Mouse (Mus musculus) midbrain, embryonic 14.5 days (tissue): Measurements from ENCODE around the gene Guca1a. TPM values are rescaled to one million over a fixed set of nuclear protein-coding genes. Genes with fewer than 3 reads are reported as not detected.

Source experiments
- ATAC-seq: fragments of 200-750 bp; cut with Nextera tagmentation; 2 replicates; pipeline ENCODE4 v1.8.0; 2017; ENCODE audit warnings: moderate number of reproducible peaks, moderate library complexity; ENCODE audit not compliant: low FRiP score, low TSS enrichment
- DNase-seq: peaks from one replicate; pipeline ENCODE4 v3.0.0-alpha.2; 2015
- H3K27ac ChIP-seq: fragments of 300-500 bp; sonication (generic); replicated peaks from 2 replicates; pipeline ENCODE4 v1.5.1; 2014; ENCODE audit warnings: mild to moderate bottlenecking, low read depth, low read length, moderate library complexity
- H3K27me3 ChIP-seq: fragments of 300-500 bp; sonication (generic); 2 replicates; pipeline ENCODE4 v1.6.1; 2014; ENCODE audit warnings: low read length, control low read depth, mixed read lengths; ENCODE audit not compliant: control insufficient read depth, insufficient read depth
- H3K36me3 ChIP-seq: fragments of 300-500 bp; sonication (generic); 2 replicates; pipeline ENCODE4 v1.6.1; 2014; ENCODE audit warnings: low read length, control low read depth; ENCODE audit not compliant: control insufficient read depth, insufficient read depth
- H3K4me1 ChIP-seq: fragments of 300-500 bp; sonication (generic); 2 replicates; pipeline ENCODE4 v1.6.1; 2014; ENCODE audit warnings: mild to moderate bottlenecking, antibody characterized with exemption, low read length, control low read depth; ENCODE audit not compliant: control insufficient read depth, insufficient read depth
- H3K4me2 ChIP-seq: fragments of 300-500 bp; sonication (generic); 2 replicates; pipeline ENCODE4 v1.6.1; 2014; ENCODE audit warnings: mild to moderate bottlenecking, low read length, moderate library complexity
- H3K4me3 ChIP-seq: fragments of 300-500 bp; sonication (generic); replicated peaks from 2 replicates; pipeline ENCODE4 v1.5.1; 2014; ENCODE audit warnings: low read depth, low read length
- H3K9ac ChIP-seq: fragments of 300-500 bp; sonication (generic); replicated peaks from 2 replicates; pipeline ENCODE4 v1.6.1; 2014; ENCODE audit warnings: mild to moderate bottlenecking, low read length, moderate library complexity
- H3K9me3 ChIP-seq: fragments of 300-500 bp; sonication (generic); 2 replicates; pipeline ENCODE4 v1.6.1; 2016; ENCODE audit warnings: low read length, control low read depth, mixed read lengths; ENCODE audit not compliant: control insufficient read depth
- WGBS: fragments of 180-500 bp; shearing (Covaris S2); extraction: QIAGEN DNeasy Blood & Tissue Kit; methylation state at CpG from one replicate; pipeline ENCODE4 v1.1.7; 2014; 5-methylcytosine and 5-hydroxymethylcytosine counted together
- polyA plus RNA-seq: library from polyadenylated mRNA; unstranded; fragments of >200 nt; fragmentation: Nextera tagmentation; extraction: Ambion mirVana; gene quantifications from 2 replicates; pipeline ENCODE4 v1.2.1, GENCODE M21; 2014

The Guca1a gene
- polyA plus RNA-seq, 1 experiment from 2014 or later: 0.50 TPM

GRCm38 (mm10) chr17:47378133-47378532 lies 22.3 kb downstream of the Guca1a start:
- H3K4me2 ChIP-seq: no peak overlapping the region
- H3K4me1 ChIP-seq: no peaks in the 10 kb centered on the region
- H3K9me3 ChIP-seq: no peaks in the 10 kb centered on the region
- H3K9ac ChIP-seq: no peak overlapping the region
- ATAC-seq (no peak), DNase-seq (no peak)
- H3K27me3 ChIP-seq: no peaks in the 10 kb centered on the region
- no peak overlapping the region for H3K27ac ChIP-seq
- peaks cover 71% of the 10 kb centered on the region for H3K36me3 ChIP-seq
- H3K4me3 ChIP-seq: no peak overlapping the region
- WGBS: 82% methylated on average over 15 of the region's 15 CpGs

DNA sequence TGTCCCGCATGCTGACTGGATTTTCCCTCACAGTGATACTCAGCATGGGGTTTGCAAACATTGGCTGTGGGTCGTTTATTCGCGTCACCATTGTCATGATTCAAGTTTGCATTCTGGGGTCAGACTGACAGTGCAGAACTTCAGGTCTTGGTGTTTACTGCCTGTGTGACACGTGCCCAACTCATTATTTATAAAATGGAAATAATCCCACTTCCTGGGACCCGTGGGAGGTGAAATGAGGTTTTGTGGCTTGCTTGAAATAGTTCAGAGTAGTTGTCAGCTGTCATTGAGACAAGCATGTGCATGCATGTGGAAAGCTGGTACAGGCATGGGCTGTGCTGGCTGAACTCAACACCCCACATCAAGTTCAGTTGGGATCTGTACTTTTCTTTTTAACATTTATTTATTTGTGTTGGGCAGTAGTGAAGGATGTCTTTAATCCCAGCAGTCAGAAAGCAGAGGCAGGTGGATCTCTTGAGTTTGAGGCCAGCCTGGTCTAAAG lies 23.6 kb downstream of the Guca1a start:
- no peak for ATAC-seq
- Histone ChIP-seq H3K9me3 (no peaks in the 10 kb centered on the region), H3K27ac (no peak overlapping the region), H3K36me3 (peaks cover 81% of the 10 kb centered on the region), H3K27me3 (no peaks in the 10 kb centered on the region), H3K9ac (no peak overlapping the region), H3K4me1 (no peaks in the 10 kb centered on the region), H3K4me2 (no peak overlapping the region), H3K4me3 (no peak overlapping the region)
- WGBS: 90% methylated on average over 6 of the region's 6 CpGs
- DNase-seq: no peak

GRCm38 (mm10) chr17:47373991-47374390 lies 26.4 kb downstream of the Guca1a start:
- ATAC-seq: no peak
- DNase-seq: no peak
- Histone ChIP-seq H3K9ac (no peak overlapping the region), H3K27me3 (no peaks in the 10 kb centered on the region), H3K9me3 (no peaks in the 10 kb centered on the region), H3K4me3 (no peak overlapping the region), H3K27ac (no peak overlapping the region), H3K36me3 (peaks cover 66% of the 10 kb centered on the region), H3K4me1 (peaks cover 5% of the 10 kb centered on the region; the same call in 1 of the 2 replicates), H3K4me2 (no peak overlapping the region)
- 92% methylated on average over 6 of the region's 6 CpGs for WGBS

GRCm38 (mm10) chr17:47371451-47371850 lies 28.9 kb downstream of the Guca1a start:
- no peak overlapping the region; the same call in 1 of the 2 replicates for H3K4me2 ChIP-seq
- no peak overlapping the region for H3K4me3 ChIP-seq
- peaks cover 42% of the 10 kb centered on the region for H3K36me3 ChIP-seq
- peak; percentile 90 for DNase-seq
- WGBS: 7% methylated on average over 4 of the region's 4 CpGs
- 0 out of 2 replicates have a peak, but pooled peaks cover 3% of the 10 kb centered on the region for H3K27me3 ChIP-seq
- ATAC-seq: peak; percentile 63; the same call in 1 of the 2 replicates
- H3K4me1 ChIP-seq: peaks cover 5% of the 10 kb centered on the region; the same call in 1 of the 2 replicates
- H3K27ac ChIP-seq: no peak overlapping the region
- no peaks in the 10 kb centered on the region for H3K9me3 ChIP-seq
- H3K9ac ChIP-seq: no peak overlapping the region

DNA sequence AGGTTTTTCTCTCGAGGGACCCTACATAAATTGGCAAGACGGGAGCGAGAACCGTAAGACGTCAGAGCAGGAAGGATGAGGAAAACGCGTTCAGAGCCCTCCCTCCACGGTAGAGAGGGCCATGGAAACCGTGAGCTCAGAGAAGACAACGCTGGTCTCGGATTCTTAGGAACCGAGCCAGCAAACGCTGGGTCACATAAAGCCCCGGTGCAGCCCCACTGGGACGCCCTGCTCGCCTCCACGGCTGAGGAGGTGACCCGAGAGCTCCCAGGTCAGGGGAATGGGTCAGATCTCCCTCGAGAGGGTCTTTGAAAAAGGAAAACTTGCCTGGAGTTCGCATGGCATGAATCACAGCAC lies 31.3 kb downstream of the Guca1a start:
- DNase-seq (no peak), ATAC-seq (peak; percentile 66; the same call in 1 of the 2 replicates)
- Histone ChIP-seq H3K36me3 (peaks cover 19% of the 10 kb centered on the region), H3K4me3 (peak overlapping the region; percentile 56), H3K9ac (peak overlapping the region; percentile 59), H3K4me2 (peak overlapping the region; percentile 81), H3K9me3 (no peaks in the 10 kb centered on the region), H3K4me1 (peaks cover 5% of the 10 kb centered on the region; the same call in 1 of the 2 replicates), H3K27me3 (0 out of 2 replicates have a peak, but pooled peaks cover 3% of the 10 kb centered on the region), H3K27ac (peak overlapping the region; percentile 78)
- 1% methylated on average over 20 of the region's 20 CpGs for WGBS

DNA sequence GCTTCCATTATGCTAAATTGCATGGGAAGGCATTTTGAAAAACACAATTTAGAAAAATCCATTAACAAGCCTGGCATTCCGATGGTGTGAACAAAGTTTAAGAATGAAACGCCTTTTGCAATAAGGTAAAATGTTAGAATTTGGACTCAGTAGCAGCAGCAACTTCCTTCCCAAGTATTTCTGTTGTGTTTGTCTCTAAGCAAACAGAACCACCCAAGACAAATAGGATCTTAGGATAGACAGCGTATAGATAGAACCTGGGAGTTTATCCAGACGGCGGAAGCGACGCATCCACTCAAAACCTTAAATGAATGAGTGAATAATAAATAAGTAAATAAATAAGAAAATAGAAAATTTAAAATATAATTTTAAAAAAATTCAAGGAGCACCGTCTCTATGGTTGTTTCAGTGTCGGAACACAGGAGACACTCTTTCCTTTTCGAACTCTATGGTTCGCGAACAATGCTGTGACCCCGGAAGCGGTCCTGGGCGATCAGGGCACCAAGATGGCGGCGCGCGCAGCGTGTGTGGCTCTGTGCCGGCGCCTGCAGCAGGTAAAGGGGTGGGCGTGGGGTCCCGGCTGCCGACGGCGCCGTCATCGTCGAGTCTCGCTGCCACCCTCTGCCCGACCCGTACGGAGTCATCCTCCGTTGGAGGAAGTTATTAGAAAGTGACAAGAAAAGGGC lies 31.8 kb downstream of the Guca1a start, which contains the start of gene Mrps10:
Gene Mrps10 (plus strand): TSS at position 487 of the 686 bp plus-strand sequence.
- H3K4me3 ChIP-seq: peak within 1 kb of the TSS; percentile 56
- peak within 1 kb of the TSS; percentile 81 for H3K4me2 ChIP-seq
- H3K9me3 ChIP-seq: no peaks in the 10 kb centered on the region
- H3K27me3 ChIP-seq: 0 out of 2 replicates have a peak, but pooled peaks cover 3% of the 10 kb centered on the region
- peaks cover 5% of the 10 kb centered on the region; the same call in 1 of the 2 replicates for H3K4me1 ChIP-seq
- WGBS: 3% methylated on average over 35 of the region's 35 CpGs
- peak within 1 kb of the TSS; percentile 59 for H3K9ac ChIP-seq
- H3K36me3 ChIP-seq: peaks cover 14% of the 10 kb centered on the region
- H3K27ac ChIP-seq: peak within 1 kb of the TSS; percentile 78
- DNase-seq (peak; percentile 98), ATAC-seq (peak; percentile 90)

DNA sequence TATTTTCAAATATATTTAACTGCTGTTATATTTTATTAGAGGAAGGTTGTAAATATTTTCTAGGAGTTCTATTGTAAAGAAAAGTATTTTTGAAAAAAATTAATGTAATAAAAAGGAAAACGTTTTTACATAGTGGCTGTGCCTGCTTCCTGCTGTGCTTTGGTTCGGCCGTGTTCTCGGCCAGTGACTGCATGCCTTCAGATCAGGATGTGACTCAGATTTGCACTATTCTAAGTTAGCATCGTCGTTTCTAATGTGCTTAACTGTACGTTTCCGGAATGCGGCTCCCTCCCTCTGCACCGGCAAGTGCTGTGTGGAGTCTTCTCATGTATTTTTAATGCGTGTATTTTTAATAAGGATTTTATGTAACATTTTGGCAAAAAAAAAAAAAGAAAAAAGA lies 39.0 kb downstream of the Guca1a start:
- DNase-seq: no peak
- ATAC-seq: no peak
- WGBS: 84% methylated on average over 11 of the region's 11 CpGs
- peaks cover 34% of the 10 kb centered on the region for H3K36me3 ChIP-seq
- H3K4me1 ChIP-seq: no peaks in the 10 kb centered on the region
- H3K4me2 ChIP-seq: no peak overlapping the region
- H3K27ac ChIP-seq: no peak overlapping the region
- no peak overlapping the region for H3K4me3 ChIP-seq
- no peaks in the 10 kb centered on the region for H3K27me3 ChIP-seq
- H3K9ac ChIP-seq: no peak overlapping the region
- H3K9me3 ChIP-seq: no peaks in the 10 kb centered on the region

GRCm38 (mm10) chr17:47359964-47360363 lies 40.4 kb downstream of the Guca1a start:
- Histone ChIP-seq H3K9me3 (no peaks in the 10 kb centered on the region), H3K4me1 (no peaks in the 10 kb centered on the region), H3K36me3 (peaks cover 48% of the 10 kb centered on the region), H3K9ac (no peak overlapping the region), H3K27ac (no peak overlapping the region), H3K27me3 (no peaks in the 10 kb centered on the region), H3K4me2 (no peak overlapping the region), H3K4me3 (no peak overlapping the region)
- ATAC-seq: no peak
- WGBS: 36% methylated on average over 6 of the region's 6 CpGs
- peak; percentile 56 for DNase-seq
